Mouse (Mus musculus) olfactory bulb, adult 2 months (tissue): ENCODE results near the gene Sypl.

ENCODE experiments used
- CTCF ChIP-seq: fragments of 200-500 bp; IDR thresholded peaks from 2 replicates; pipeline ENCODE4 v1.5.1; 2012; ENCODE audit warnings: low read depth, mild to moderate bottlenecking, low read length, moderate library complexity; ENCODE audit not compliant: insufficient read depth
- POLR2A ChIP-seq: fragments of 200-500 bp; IDR thresholded peaks from 2 replicates; pipeline ENCODE4 v1.6.1; 2012; ENCODE audit warnings: mild to moderate bottlenecking, low read depth, low read length, moderate library complexity; ENCODE audit not compliant: insufficient read depth

DNA sequence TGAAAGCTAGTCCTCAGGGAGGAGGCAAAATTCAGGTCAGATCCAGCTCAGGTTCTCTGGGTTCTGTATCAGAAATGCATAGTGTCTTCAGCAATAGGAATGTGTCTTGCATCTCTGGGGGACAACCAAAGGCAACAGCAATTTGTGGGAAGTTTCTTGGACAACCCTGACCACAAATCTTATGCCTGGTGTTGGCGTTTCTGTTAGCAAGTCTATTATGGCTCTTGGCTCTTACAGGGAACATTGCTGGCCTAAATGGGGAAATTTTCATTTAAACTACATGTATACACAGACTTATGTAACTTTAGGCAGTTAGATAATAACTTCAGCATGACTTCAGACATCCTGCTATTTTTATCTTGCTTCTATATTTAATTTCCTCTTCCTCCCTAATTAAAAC is 18.6 kb downstream of the Sypl start:
- TF ChIP-seq POLR2A (no peak), CTCF (no peak)
